10 mouse cellular contexts compared by ENCODE assay signal in the genomic region with DNA sequence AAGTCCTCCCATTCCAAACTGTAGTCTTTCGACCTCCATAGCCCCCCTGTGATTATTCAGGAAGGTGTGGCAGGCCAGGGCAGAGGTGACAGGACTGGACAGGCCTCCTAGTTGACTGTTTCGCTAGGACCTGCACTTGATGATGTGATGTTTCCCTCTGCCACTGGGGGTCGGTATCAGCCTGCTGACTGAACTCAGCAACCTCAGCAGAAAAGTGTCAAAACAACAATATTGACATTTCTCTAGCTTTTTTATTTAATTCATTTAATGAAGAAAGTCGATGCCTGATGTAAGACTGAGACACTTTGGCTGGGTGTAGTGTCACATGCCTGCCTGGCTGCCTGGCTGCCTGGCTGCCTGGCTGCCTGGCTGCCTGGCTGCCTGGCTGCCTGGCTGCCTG. TPM values are rescaled to one million over a fixed set of nuclear protein-coding genes. Genes with fewer than 3 reads are reported as not detected.
DNase-seq lines count a peak whose midpoint lies in the region; ATAC-seq and TF ChIP-seq lines count a peak whose summit lies in the region.
"Had no signal": no experiment of that assay in that cellular context is flagged by ENCODE, and none has a peak within 500 bp of the region (broad histone marks: within the 10 kb centered on the region; RNA-seq: fewer than 3 reads in every experiment).

No protein-coding gene starts in this region.

- H3K9me3 ChIP-seq in CH12.LX (replicated peaks; ENCODE audit: low read length), result no peaks in the 10 kb centered on the region
- no peaks in the 10 kb centered on the region for H3K9me3 ChIP-seq in hindbrain, embryonic 13.5 days

- WGBS in hindbrain, embryonic 13.5 days, result 26% methylated on average over 4 of the region's 4 CpGs

- H3K9ac ChIP-seq in CH12.LX (ENCODE audit: insufficient read depth, low read depth), result no peak overlapping the region
- no peak overlapping the region for H3K9ac ChIP-seq in hindbrain, embryonic 13.5 days

- no peak for TF ChIP-seq POLR2A in CH12.LX (IDR thresholded peaks at IDR 0.05; ENCODE audit: low read depth, low read length)

- DNase-seq in gastrocnemius, postnatal 10 days, result peak; percentile 21
- DNase-seq in gastrocnemius, adult 18-20 months (ENCODE audit: low spot score), result no peak
- DNase-seq in CH12.LX (ENCODE audit: extremely low read depth), result peak; percentile 44
- peak; percentile 74 to 77 for DNase-seq in cerebellum, postnatal 10 days
- peak; percentile 57 for DNase-seq in left cerebral cortex, postnatal 4 days
- DNase-seq in right cerebral cortex, adult 18-20 months, result peak; percentile 33
- DNase-seq in T-cell, adult 2 months (ENCODE audit: low spot score), result no peak

- intact Hi-C loops in left cerebral cortex, postnatal 4 days (cut with DNase I), result loop anchor here (5.0 kb wide), 1 partner anchor 567 kb away; no protein-coding TSS in a partner anchor

- H3K4me3 ChIP-seq in CH12.LX (replicated peaks in 1 of 3; ENCODE audit: low read depth in 2 of 3, low read length in 2 of 3, poor library complexity in 1 of 3), result no peak overlapping the region
- H3K4me3 ChIP-seq in hindbrain, embryonic 13.5 days, result no peak overlapping the region

- H3K27me3 ChIP-seq in CH12.LX (replicated peaks), result no peaks in the 10 kb centered on the region
- H3K27me3 ChIP-seq in hindbrain, embryonic 13.5 days, result no peaks in the 10 kb centered on the region

- no peak overlapping the region for H3K27ac ChIP-seq in CH12.LX (ENCODE audit: insufficient read depth, low read depth)
- H3K27ac ChIP-seq in hindbrain, embryonic 13.5 days, result no peak overlapping the region
- H3K27ac ChIP-seq: macrophage had no signal

- H3K36me3 ChIP-seq in CH12.LX (replicated peaks in 1 of 2; ENCODE audit: control insufficient read depth in 1 of 2, insufficient read depth in 1 of 2, low read length in 1 of 2), result no peaks in the 10 kb centered on the region
- H3K36me3 ChIP-seq in hindbrain, embryonic 13.5 days, result no peaks in the 10 kb centered on the region

- TF ChIP-seq CTCF in CH12.LX (conservative IDR thresholded peaks at IDR 0.05 in 1 of 2, IDR thresholded peaks at IDR 0.05 in 1 of 2; ENCODE audit: low read depth in 2 of 2, low read length in 2 of 2), result peak; percentile 75 to 80; a peak in 3 of 4 replicates

- in situ Hi-C loops in CH12.LX (cut with MboI; ENCODE audit: low pct_ligation_motif_present, low pct_unique_long_range_greater_than_20kb, low sequenced_read_pairs), result loop anchor here (25.0 kb wide), 1 partner anchor 202 kb away; no protein-coding TSS in a partner anchor

- TF ChIP-seq EP300 in CH12.LX (IDR thresholded peaks at IDR 0.05; ENCODE audit: low read length), result no peak

- dilution Hi-C loops in CH12.LX (cut with MboI; ENCODE audit: extremely low pct_ligation_motif_present, extremely low pct_unique_long_range_greater_than_20kb, low sequenced_read_pairs), result no loop called here

- peak; percentile 88 for TF ChIP-seq RAD21 in CH12.LX (IDR thresholded peaks at IDR 0.05; ENCODE audit: low read depth, low read length)

- no peaks in the 10 kb centered on the region for H3K4me1 ChIP-seq in CH12.LX (ENCODE audit: control insufficient read depth in 1 of 2, insufficient read depth in 2 of 2)
- no peaks in the 10 kb centered on the region for H3K4me1 ChIP-seq in hindbrain, embryonic 13.5 days (replicated peaks)

- no peaks in the 10 kb centered on the region for H3K79me2 ChIP-seq in CH12.LX (replicated peaks; ENCODE audit: control insufficient read depth, extremely low read depth, insufficient read depth, poor library complexity, severe bottlenecking)

- ATAC-seq in hindbrain, embryonic 13.5 days (ENCODE audit: low FRiP score), result peak; percentile 59; the same call in 1 of the 2 replicates

- H3K4me2 ChIP-seq in CH12.LX (ENCODE audit: insufficient read depth, low read depth, poor library complexity, severe bottlenecking), result peak overlapping the region; percentile 21; the same call in 1 of the 2 replicates
- H3K4me2 ChIP-seq in hindbrain, embryonic 13.5 days, result no peak overlapping the region

TF ChIP-seq in CH12.LX, 34 proteins besides CTCF, POLR2A, EP300 and RAD21:
- TF ChIP-seq USF2 (conservative IDR thresholded peaks at IDR 0.05; ENCODE audit: low read depth, low read length), result no peak
- peak; percentile 65 for TF ChIP-seq SMC3 (IDR thresholded peaks at IDR 0.05; ENCODE audit: low read depth, low read length)
- TF ChIP-seq MAFK (IDR thresholded peaks at IDR 0.05; ENCODE audit: insufficient replicate concordance, low read length), result peak; percentile 99
- no peak for TF ChIP-seq UBTF (IDR thresholded peaks at IDR 0.05; ENCODE audit: low read depth, low read length)
- no peak for TF ChIP-seq TCF12 (IDR thresholded peaks at IDR 0.05; ENCODE audit: low read depth, low read length)
- TF ChIP-seq USF1 (IDR thresholded peaks at IDR 0.05; ENCODE audit: low read depth, low read length), result no peak

RNA-seq across cellular contexts. Expression of a gene that starts 22.2 kb away (rescaled TPM):
- total RNA-seq in gastrocnemius, postnatal 10 days (2021), result 1 to 10 TPM; 6.0 to 7.7 TPM
- 1 to 10 TPM; 7.5 to 10.0 TPM for total RNA-seq in gastrocnemius, adult 18-20 months (2021)
- total RNA-seq in CH12.LX (2012; rRNA removed) (1.6 and 2.6 TPM in 2 replicates), CH12.LX (2014; rRNA removed) (3.3 and 3.7 TPM in 2 replicates)
- 6.6 and 7.0 TPM in 2 replicates for polyA plus RNA-seq in CH12.LX (2012; ENCODE audit: insufficient read length, low read depth)
- 21.7 and 22.8 TPM in 2 replicates for polyA plus RNA-seq in hindbrain, embryonic 13.5 days (2015; fragmentation: Nextera tagmentation; extraction: Ambion mirVana)
- total RNA-seq in left cerebral cortex, postnatal 4 days (2021), result 10 to 100 TPM; 15.3 to 18.3 TPM
- total RNA-seq: MEL had no signal

RNA-seq across cellular contexts. Expression of a gene that starts 54.5 kb away (rescaled TPM):
- 10 to 100 TPM in 1 of 2 experiments, 1 to 10 TPM in 1; 8.7 to 10.6 TPM for total RNA-seq in gastrocnemius, postnatal 10 days (2021)
- 1 to 10 TPM; 1.4 to 2.2 TPM for total RNA-seq in gastrocnemius, adult 18-20 months (2021)
- total RNA-seq in CH12.LX (2012; rRNA removed) (not detected in 2 replicates), CH12.LX (2014; rRNA removed) (not detected in 2 replicates)
- not detected in 2 replicates for polyA plus RNA-seq in CH12.LX (2012; ENCODE audit: insufficient read length, low read depth)
- polyA plus RNA-seq in hindbrain, embryonic 13.5 days (2015; fragmentation: Nextera tagmentation; extraction: Ambion mirVana), result 7.6 and 8.0 TPM in 2 replicates
- total RNA-seq in left cerebral cortex, postnatal 4 days (2021), result 10 to 100 TPM; 14.9 to 15.6 TPM
- total RNA-seq: MEL had no signal
- polyA plus RNA-seq: macrophage had no signal

Comparison
In these comparisons a context has a peak if more than half of its experiments do, and no peak if none do; other contexts are left out.
1. DNase-seq: peak in gastrocnemius, postnatal 10 days (single experiment), CH12.LX (single experiment), cerebellum, postnatal 10 days (2 of 2), left cerebral cortex, postnatal 4 days (single experiment) and right cerebral cortex, adult 18-20 months (single experiment); none in gastrocnemius, adult 18-20 months (single experiment) and T-cell, adult 2 months (single experiment).